ENCODE assay signal across 9 mouse cellular contexts in the genomic region with DNA sequence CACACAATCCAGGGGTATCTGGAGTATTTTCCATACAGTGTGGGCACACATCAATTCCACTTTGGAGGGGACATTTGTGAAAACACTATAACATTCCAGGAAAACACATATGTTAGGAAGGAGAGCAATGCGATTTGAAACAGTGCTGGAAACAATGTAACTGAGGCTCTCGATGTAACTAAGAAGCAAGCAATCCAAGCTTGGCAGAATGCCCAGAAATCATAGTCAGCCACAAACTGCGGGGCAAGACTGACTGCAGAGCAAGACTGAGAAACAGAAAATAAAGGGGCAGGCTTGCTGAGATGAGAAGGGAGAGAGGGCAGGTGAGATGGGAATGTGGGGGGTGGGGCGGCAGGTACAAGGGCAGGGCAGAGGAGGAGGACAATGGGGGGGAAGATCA. TPM values are rescaled to one million over a fixed set of nuclear protein-coding genes. Genes with fewer than 3 reads are reported as not detected.
A peak's percentile ranks its signal among the peaks of the same experiment; 100 is the strongest.
DNase-seq lines count a peak whose midpoint lies in the region; ATAC-seq lines count a peak whose summit lies in the region.
"Had no signal": no experiment of that assay in that cellular context is flagged by ENCODE, and none has a peak within 500 bp of the region (broad histone marks: within the 10 kb centered on the region; RNA-seq: fewer than 3 reads in every experiment).

No protein-coding gene starts in this region.

- peaks cover 10% of the 10 kb centered on the region for H3K4me1 ChIP-seq in forebrain, embryonic 13.5 days
- peaks cover 22% of the 10 kb centered on the region for H3K4me1 ChIP-seq in forebrain, embryonic 10.5 days
- peaks cover 11% of the 10 kb centered on the region for H3K4me1 ChIP-seq in heart, embryonic 12.5 days (replicated peaks)

- no peaks in the 10 kb centered on the region for H3K9me3 ChIP-seq in forebrain, embryonic 13.5 days (replicated peaks)
- no peaks in the 10 kb centered on the region for H3K9me3 ChIP-seq in forebrain, embryonic 10.5 days
- H3K9me3 ChIP-seq in heart, embryonic 12.5 days (replicated peaks): no peaks in the 10 kb centered on the region
- H3K9me3 ChIP-seq: heart, embryonic 13.5 days had no signal

- DNase-seq in forebrain, embryonic 10.5 days (ENCODE audit: extremely low spot score, low spot score): no peak
- DNase-seq in cerebellum, postnatal 14 days: peak; percentile 74 to 82
- DNase-seq in kidney, postnatal 14 days: peak; percentile 84
- peak; percentile 44 to 69 for DNase-seq in lung, adult 18-20 months
- peak; percentile 40 for DNase-seq in retina, embryonic 14.5 days (ENCODE audit: low spot score)

- no peak overlapping the region for H3K27ac ChIP-seq in forebrain, embryonic 13.5 days
- H3K27ac ChIP-seq in forebrain, embryonic 10.5 days: no peak overlapping the region
- no peak overlapping the region for H3K27ac ChIP-seq in heart, embryonic 12.5 days (ENCODE audit: poor library complexity, severe bottlenecking)
- H3K27ac ChIP-seq: heart, embryonic 13.5 days had no signal

- peak; percentile 89 for ATAC-seq in forebrain, embryonic 13.5 days
- ATAC-seq in heart, embryonic 12.5 days (ENCODE audit: insufficient number of reproducible peaks, low FRiP score): peak; percentile 53; the same call in 1 of the 2 replicates
- no peak for ATAC-seq in megakaryocyte progenitor cell, adult 5-6 weeks (replicated peaks; ENCODE audit: poor library complexity)

- H3K36me3 ChIP-seq in forebrain, embryonic 13.5 days (ENCODE audit: poor library complexity, severe bottlenecking): no peaks in the 10 kb centered on the region
- no peaks in the 10 kb centered on the region for H3K36me3 ChIP-seq in forebrain, embryonic 10.5 days (replicated peaks)
- H3K36me3 ChIP-seq in heart, embryonic 12.5 days: no peaks in the 10 kb centered on the region
- H3K36me3 ChIP-seq: heart, embryonic 13.5 days had no signal

- H3K4me3 ChIP-seq in forebrain, embryonic 13.5 days: no peak overlapping the region
- no peak overlapping the region for H3K4me3 ChIP-seq in forebrain, embryonic 10.5 days
- no peak overlapping the region for H3K4me3 ChIP-seq in heart, embryonic 12.5 days
- H3K4me3 ChIP-seq: heart, embryonic 13.5 days had no signal

- H3K27me3 ChIP-seq in forebrain, embryonic 13.5 days: no peaks in the 10 kb centered on the region
- H3K27me3 ChIP-seq in forebrain, embryonic 10.5 days (ENCODE audit: poor library complexity, severe bottlenecking): peaks cover 4% of the 10 kb centered on the region; the same call in 1 of the 2 replicates
- H3K27me3 ChIP-seq in heart, embryonic 12.5 days (replicated peaks): no peaks in the 10 kb centered on the region
- H3K27me3 ChIP-seq: heart, embryonic 13.5 days had no signal

- no peak overlapping the region for H3K4me2 ChIP-seq in forebrain, embryonic 13.5 days
- no peak overlapping the region for H3K4me2 ChIP-seq in heart, embryonic 12.5 days
- H3K4me2 ChIP-seq: heart, embryonic 13.5 days had no signal

- 15% methylated on average over 4 of the region's 4 CpGs for WGBS in forebrain, embryonic 13.5 days
- 83% methylated on average over 4 of the region's 4 CpGs for WGBS in forebrain, embryonic 10.5 days
- 25% methylated on average over 4 of the region's 4 CpGs for WGBS in heart, embryonic 12.5 days

- no peak overlapping the region for H3K9ac ChIP-seq in forebrain, embryonic 13.5 days
- no peak overlapping the region for H3K9ac ChIP-seq in heart, embryonic 12.5 days
- H3K9ac ChIP-seq: heart, embryonic 13.5 days had no signal

RNA-seq across cellular contexts. Expression of a gene that starts 19.7 kb away (rescaled TPM):
- polyA plus RNA-seq in forebrain, embryonic 13.5 days (2015; fragmentation: Nextera tagmentation; extraction: Ambion mirVana): 7.4 and 7.6 TPM in 2 replicates
- 8.2 and 8.3 TPM in 2 replicates for polyA plus RNA-seq in forebrain, embryonic 10.5 days (2016; fragmentation: Nextera tagmentation; extraction: Ambion mirVana)
- 15.6 and 15.7 TPM in 2 replicates for polyA plus RNA-seq in heart, embryonic 12.5 days (2016; fragmentation: Nextera tagmentation; extraction: Ambion mirVana)
- not detected in 2 replicates for total RNA-seq in megakaryocyte progenitor cell, adult 5-6 weeks (2015)
- not detected in 2 replicates for total RNA-seq in megakaryocyte progenitor cell, adult 5-6 weeks (2017)
